Mouse (Mus musculus) heart, embryonic 12.5 days (tissue): ENCODE data around the gene Rmnd5b. TPM values are rescaled to one million over a fixed set of nuclear protein-coding genes. Genes with fewer than 3 reads are reported as not detected.

ENCODE experiments used
- ATAC-seq: fragments of 200-750 bp; cut with Nextera tagmentation; 2 replicates; pipeline ENCODE4 v1.8.0; 2017; ENCODE audit warnings: moderate TSS enrichment, moderate library complexity; ENCODE audit not compliant: insufficient number of reproducible peaks, low FRiP score
- H3K27ac ChIP-seq: fragments of 300-500 bp; sonication (generic); 2 replicates; pipeline ENCODE4 v1.5.1; 2016; ENCODE audit warnings: mild to moderate bottlenecking, moderate library complexity; ENCODE audit not compliant: poor library complexity, severe bottlenecking
- H3K27me3 ChIP-seq: fragments of 300-500 bp; sonication (generic); replicated peaks from 2 replicates; pipeline ENCODE4 v1.6.1; 2016; ENCODE audit warnings: mild to moderate bottlenecking, moderate library complexity
- H3K36me3 ChIP-seq: fragments of 300-500 bp; sonication (generic); 2 replicates; pipeline ENCODE4 v1.6.1; 2016; ENCODE audit warnings: mild to moderate bottlenecking, moderate library complexity
- H3K4me1 ChIP-seq: fragments of 300-500 bp; sonication (generic); replicated peaks from 2 replicates; pipeline ENCODE4 v1.6.1; 2016; ENCODE audit warnings: mild to moderate bottlenecking
- H3K4me2 ChIP-seq: fragments of 300-500 bp; sonication (generic); 2 replicates; pipeline ENCODE4 v1.6.1; 2016; ENCODE audit warnings: mild to moderate bottlenecking, moderate library complexity
- H3K4me3 ChIP-seq: fragments of 300-500 bp; sonication (generic); 2 replicates; pipeline ENCODE4 v1.5.1; 2016; ENCODE audit warnings: mild to moderate bottlenecking
- H3K9ac ChIP-seq: fragments of 300-500 bp; sonication (generic); 2 replicates; pipeline ENCODE4 v1.6.1; 2016; ENCODE audit warnings: mild to moderate bottlenecking, moderate library complexity
- H3K9me3 ChIP-seq: fragments of 300-500 bp; sonication (generic); replicated peaks from 2 replicates; pipeline ENCODE4 v1.6.1; 2016; ENCODE audit warnings: mild to moderate bottlenecking, moderate library complexity
- WGBS: fragments of 180-500 bp; shearing (Covaris S2); methylation state at CpG from one replicate; pipeline ENCODE4 v1.1.7; 2016; 5-methylcytosine and 5-hydroxymethylcytosine counted together
- polyA plus RNA-seq: library from polyadenylated mRNA; unstranded; fragments of >200 nt; fragmentation: Nextera tagmentation; extraction: Ambion mirVana; gene quantifications from 2 replicates; pipeline ENCODE4 v1.2.1, GENCODE M21; 2016

The Rmnd5b gene
- polyA plus RNA-seq, 1 experiment from 2014 or later, result 28.5 TPM

DNA sequence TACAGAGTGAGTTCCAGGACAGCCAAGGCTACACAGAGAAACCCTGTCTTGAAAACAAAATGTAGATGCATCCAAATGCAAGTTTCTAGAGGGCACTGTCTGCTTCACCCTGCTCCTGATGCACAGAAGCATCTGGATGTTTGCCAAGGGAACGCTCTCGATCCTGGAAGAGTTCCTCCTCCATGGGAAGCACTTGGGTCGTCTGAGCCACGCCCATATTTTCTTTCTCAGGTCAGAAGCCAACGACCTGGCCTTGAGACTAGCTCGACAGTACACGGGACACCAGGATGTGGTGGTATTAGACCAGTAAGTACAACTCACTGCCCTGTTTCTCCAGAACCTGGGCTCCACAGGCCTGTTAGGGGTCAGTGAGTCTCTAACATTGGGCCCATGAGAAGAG is 44.5 kb downstream of the Rmnd5b start:
- Histone ChIP-seq H3K4me3 (no peak overlapping the region), H3K9me3 (0 out of 2 replicates have a peak, but pooled peaks cover 6% of the 10 kb centered on the region), H3K9ac (no peak overlapping the region), H3K27me3 (no peaks in the 10 kb centered on the region), H3K4me2 (no peak overlapping the region), H3K36me3 (peaks cover 99% of the 10 kb centered on the region), H3K27ac (no peak overlapping the region), H3K4me1 (no peaks in the 10 kb centered on the region)
- no peak for ATAC-seq
- WGBS, result 68% methylated on average over 7 of the region's 7 CpGs

DNA sequence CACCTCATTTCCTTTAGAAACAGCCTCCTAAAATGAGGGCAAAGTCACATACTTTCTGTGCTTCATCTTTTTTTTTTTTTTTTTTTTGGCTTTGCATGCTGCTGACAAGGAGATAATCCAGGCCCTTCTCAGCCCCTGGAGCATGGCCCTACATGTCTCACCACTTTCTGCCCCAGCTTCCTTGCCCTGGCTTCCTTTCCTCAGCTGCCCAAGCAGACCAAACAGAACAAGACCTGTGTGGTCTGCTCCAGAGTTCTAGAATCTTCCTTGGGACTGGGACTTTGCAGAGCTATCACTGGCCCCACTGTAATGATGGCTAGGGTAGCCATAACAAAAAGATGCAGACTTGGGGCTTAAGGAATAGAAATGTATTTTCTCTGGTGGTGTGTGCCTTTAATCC is 45.7 kb downstream of the Rmnd5b start:
- Histone ChIP-seq H3K4me1 (peaks cover 10% of the 10 kb centered on the region), H3K9ac (no peak overlapping the region), H3K27ac (no peak overlapping the region), H3K4me2 (no peak overlapping the region), H3K36me3 (peaks cover 88% of the 10 kb centered on the region), H3K9me3 (0 out of 2 replicates have a peak, but pooled peaks cover 6% of the 10 kb centered on the region), H3K4me3 (no peak overlapping the region), H3K27me3 (no peaks in the 10 kb centered on the region)
- ATAC-seq, result no peak

DNA sequence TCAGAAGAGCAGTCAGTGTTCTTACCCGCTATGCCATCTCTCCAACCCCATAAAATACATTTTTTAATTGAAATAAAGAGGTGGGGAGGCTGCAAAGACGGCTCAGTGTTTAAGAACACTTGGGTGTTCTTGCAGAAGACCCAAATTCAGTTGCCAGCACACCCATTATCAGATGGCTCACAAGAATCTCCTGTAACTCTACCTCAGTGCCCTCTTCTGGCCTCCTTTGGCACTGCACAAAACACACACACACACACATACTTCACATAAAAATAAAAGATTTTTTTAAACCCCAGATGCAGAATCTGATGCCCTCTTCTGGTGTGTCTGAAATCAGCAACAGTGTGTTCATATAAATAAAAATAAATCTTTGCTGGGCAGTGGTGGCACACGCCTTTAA is 46.9 kb downstream of the Rmnd5b start:
- no peak for ATAC-seq
- H3K4me1 ChIP-seq, result peaks cover 13% of the 10 kb centered on the region
- WGBS, result 95% methylated on average over 3 of the region's 3 CpGs
- peaks cover 76% of the 10 kb centered on the region for H3K36me3 ChIP-seq
- no peak overlapping the region for H3K9ac ChIP-seq
- no peaks in the 10 kb centered on the region for H3K27me3 ChIP-seq
- no peak overlapping the region for H3K27ac ChIP-seq
- H3K9me3 ChIP-seq, result 0 out of 2 replicates have a peak, but pooled peaks cover 6% of the 10 kb centered on the region
- H3K4me3 ChIP-seq, result no peak overlapping the region
- no peak overlapping the region for H3K4me2 ChIP-seq

DNA sequence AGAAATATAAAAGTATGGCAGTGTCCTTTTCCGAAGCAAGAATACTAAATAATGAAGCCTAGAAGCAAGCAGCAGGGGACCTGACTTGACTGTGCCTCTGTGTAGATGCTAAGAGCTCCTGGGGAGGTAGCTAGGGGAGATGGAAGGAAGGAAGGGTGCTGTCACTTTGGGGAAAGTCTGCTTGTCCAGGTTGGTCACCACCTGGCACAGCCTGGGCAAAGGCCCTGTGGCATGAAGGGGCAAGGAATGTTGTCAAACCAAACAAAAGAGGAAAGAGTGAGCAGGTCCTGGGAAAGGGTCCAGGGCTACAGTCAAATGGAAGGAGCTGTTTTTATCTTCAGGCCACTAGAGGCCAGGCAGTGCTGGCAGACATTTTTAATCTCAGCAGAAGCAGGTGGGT is 48.6 kb downstream of the Rmnd5b start:
- H3K27me3 ChIP-seq, result no peaks in the 10 kb centered on the region
- no peak overlapping the region for H3K4me3 ChIP-seq
- H3K36me3 ChIP-seq, result peaks cover 59% of the 10 kb centered on the region
- ATAC-seq, result no peak
- WGBS, result 91% methylated on average over 1 of the region's 1 CpGs
- no peak overlapping the region for H3K27ac ChIP-seq
- H3K4me1 ChIP-seq, result peaks cover 14% of the 10 kb centered on the region
- H3K4me2 ChIP-seq, result no peak overlapping the region
- no peak overlapping the region for H3K9ac ChIP-seq
- 0 out of 2 replicates have a peak, but pooled peaks cover 6% of the 10 kb centered on the region for H3K9me3 ChIP-seq

DNA sequence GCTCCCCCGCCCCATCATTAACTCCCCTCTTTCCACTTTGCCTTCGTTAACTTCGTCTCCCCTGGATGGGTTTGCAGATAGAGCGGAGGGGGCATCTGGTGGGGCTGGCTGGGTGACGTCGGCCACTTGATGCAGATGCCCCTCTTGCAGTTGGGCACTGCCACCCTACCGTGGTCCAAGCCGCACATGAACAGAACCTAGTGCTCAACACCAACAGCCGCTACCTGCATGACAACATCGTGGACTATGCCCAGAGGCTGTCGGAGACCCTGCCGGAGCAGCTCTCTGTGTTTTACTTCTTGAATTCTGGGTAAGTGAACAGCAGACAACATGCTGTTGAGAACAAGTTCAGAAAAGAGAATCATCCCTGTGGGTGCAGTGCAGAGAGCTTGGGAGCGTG is 49.3 kb downstream of the Rmnd5b start:
- no peak overlapping the region for H3K4me3 ChIP-seq
- no peak overlapping the region for H3K27ac ChIP-seq
- 93% methylated on average over 13 of the region's 13 CpGs for WGBS
- no peak overlapping the region for H3K4me2 ChIP-seq
- H3K9ac ChIP-seq, result no peak overlapping the region
- peaks cover 53% of the 10 kb centered on the region for H3K36me3 ChIP-seq
- ATAC-seq, result no peak
- no peaks in the 10 kb centered on the region for H3K27me3 ChIP-seq
- peaks cover 14% of the 10 kb centered on the region for H3K4me1 ChIP-seq
- H3K9me3 ChIP-seq, result 0 out of 2 replicates have a peak, but pooled peaks cover 6% of the 10 kb centered on the region

DNA sequence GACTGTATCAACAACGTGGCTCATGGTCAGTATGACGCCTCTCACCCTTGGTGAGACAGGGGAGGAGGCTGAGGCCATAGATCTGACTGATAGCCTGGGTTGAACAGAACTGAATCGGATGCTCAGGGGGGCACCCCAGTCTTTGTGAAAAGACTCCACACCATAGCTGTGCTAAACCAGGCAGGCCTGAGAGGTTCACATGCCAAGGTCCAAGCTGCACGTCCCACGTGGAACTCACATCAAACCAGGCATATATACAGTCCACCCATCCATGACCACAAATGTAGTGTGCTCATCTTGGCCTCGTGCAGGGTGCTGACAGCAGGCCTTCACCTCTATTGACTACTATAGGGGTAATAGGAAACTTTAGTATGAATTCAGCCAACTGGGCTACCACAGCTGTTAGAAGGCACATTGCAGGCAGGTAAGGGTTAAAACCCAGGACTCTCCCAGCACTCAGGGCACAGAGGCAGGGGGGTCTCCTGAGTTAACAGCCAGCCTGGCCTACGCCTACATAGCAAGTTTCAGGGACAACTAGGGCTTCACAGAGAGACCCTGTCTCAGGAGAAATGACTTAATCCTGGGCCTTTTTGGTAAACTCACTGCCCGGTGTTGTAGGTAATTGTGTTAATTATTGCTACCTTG is 50.0 kb downstream of the Rmnd5b start:
- no peaks in the 10 kb centered on the region for H3K27me3 ChIP-seq
- H3K4me2 ChIP-seq, result peak overlapping the region; percentile 89
- peak overlapping the region; percentile 81 for H3K4me3 ChIP-seq
- 61% methylated on average over 8 of the region's 8 CpGs for WGBS
- no peak for ATAC-seq
- H3K4me1 ChIP-seq, result peaks cover 14% of the 10 kb centered on the region
- H3K27ac ChIP-seq, result peak overlapping the region; percentile 96
- 0 out of 2 replicates have a peak, but pooled peaks cover 6% of the 10 kb centered on the region for H3K9me3 ChIP-seq
- peak overlapping the region; percentile 92 for H3K9ac ChIP-seq
- H3K36me3 ChIP-seq, result peaks cover 46% of the 10 kb centered on the region

DNA sequence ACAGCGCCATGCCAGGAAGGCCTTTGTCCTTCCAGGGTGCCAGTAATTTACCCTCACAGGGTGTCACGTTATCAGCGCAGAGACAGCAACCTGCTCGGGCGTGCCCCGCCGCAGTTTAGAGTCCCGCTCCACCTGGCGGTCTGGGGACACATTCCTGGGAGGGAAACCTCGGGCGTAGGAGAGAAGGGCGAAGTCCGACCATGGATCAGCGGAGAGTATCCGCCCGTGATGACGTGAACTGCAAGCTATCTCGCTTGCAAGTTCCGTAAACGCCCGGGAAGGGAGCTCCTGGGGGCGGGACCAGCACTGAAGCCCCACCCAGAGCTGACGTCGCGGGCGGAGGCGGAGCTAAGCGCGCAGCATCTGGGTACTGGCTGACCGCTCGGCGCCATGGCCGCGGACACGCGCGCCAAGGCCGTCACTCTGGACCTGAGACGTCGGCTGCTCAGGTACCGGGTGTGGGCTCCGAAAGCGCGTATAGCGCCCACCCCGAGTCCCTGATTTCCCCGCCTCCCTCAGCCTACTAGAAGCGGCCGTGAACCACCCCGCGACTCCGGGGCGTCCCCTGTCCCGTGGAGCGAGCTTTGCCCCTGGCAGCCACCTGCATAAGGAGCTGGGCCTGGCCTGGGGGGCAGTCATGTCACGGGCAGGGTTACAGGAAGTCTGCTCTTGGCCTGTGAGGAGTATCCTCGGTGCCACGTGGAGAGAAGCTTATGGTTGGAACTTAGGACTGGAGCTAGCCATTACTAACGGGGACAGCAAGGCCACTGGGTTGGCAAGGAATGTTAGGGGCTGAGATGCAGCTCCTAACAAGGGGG is 51.1 kb downstream of the Rmnd5b start, which contains the start of gene Phykpl:
Gene Phykpl, plus strand, starts transcription at position 327 of the 818 bp plus-strand sequence.
- Histone ChIP-seq H3K27me3 (no peaks in the 10 kb centered on the region), H3K4me3 (peak within 1 kb of the TSS; percentile 81), H3K9ac (peak within 1 kb of the TSS; percentile 92), H3K36me3 (peaks cover 36% of the 10 kb centered on the region), H3K9me3 (0 out of 2 replicates have a peak, but pooled peaks cover 6% of the 10 kb centered on the region), H3K4me1 (peaks cover 14% of the 10 kb centered on the region), H3K4me2 (peak within 1 kb of the TSS; percentile 89), H3K27ac (peak within 1 kb of the TSS; percentile 96)
- ATAC-seq, result peak; percentile 95
- under 1% methylated on average over 59 of the region's 59 CpGs for WGBS

DNA sequence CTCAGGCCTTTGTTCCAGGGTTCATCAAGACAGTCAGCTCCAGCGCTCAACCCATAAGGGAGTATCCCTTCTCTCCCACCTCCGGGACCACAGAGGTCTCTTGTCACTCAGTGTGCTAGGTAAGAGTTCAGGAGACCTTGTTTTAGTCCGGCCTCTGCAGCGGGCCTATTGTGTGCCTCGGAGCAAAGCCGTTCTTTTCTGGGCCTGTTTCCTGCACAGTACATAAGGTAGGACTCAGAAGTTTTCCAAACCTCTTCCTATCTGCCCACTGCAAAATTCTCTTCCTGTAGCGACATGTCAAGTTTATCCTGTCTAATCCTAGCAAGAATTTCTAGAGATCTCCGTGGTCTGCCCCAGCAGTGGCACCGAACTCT is 51.7 kb downstream of the Rmnd5b start:
- Histone ChIP-seq H3K27ac (peak overlapping the region; percentile 96), H3K4me3 (peak overlapping the region; percentile 81), H3K4me2 (peak overlapping the region; percentile 89), H3K9me3 (0 out of 2 replicates have a peak, but pooled peaks cover 4% of the 10 kb centered on the region), H3K9ac (peak overlapping the region; percentile 83), H3K36me3 (peaks cover 30% of the 10 kb centered on the region), H3K4me1 (peaks cover 14% of the 10 kb centered on the region), H3K27me3 (no peaks in the 10 kb centered on the region)
- peak; percentile 6 for ATAC-seq
- 17% methylated on average over 9 of the region's 9 CpGs for WGBS

DNA sequence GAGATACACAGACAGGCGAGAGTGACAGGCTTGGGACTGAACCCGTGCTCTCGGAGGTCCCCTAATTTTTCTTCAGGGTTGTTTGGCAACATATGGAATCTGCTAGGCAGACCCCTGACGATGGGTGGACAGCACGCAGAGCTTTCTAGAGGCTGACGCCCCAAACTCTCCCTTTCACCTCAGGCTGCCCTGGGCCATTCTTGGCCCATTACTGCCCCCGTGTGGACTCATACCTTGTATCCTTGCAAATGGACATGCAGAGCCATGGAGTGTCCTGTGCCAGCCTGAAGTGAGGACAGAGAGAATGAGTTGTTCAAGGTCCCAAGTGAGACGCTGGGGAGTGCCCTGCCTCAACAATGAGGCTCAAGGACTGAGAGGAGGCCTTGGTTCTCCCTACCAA is 53.0 kb downstream of the Rmnd5b start:
- H3K9me3 ChIP-seq, result no peaks in the 10 kb centered on the region
- H3K4me3 ChIP-seq, result no peak overlapping the region
- no peak overlapping the region for H3K27ac ChIP-seq
- H3K36me3 ChIP-seq, result peaks cover 16% of the 10 kb centered on the region
- ATAC-seq, result no peak
- peaks cover 14% of the 10 kb centered on the region for H3K4me1 ChIP-seq
- H3K4me2 ChIP-seq, result no peak overlapping the region
- H3K9ac ChIP-seq, result no peak overlapping the region
- WGBS, result 24% methylated on average over 8 of the region's 8 CpGs
- H3K27me3 ChIP-seq, result no peaks in the 10 kb centered on the region

DNA sequence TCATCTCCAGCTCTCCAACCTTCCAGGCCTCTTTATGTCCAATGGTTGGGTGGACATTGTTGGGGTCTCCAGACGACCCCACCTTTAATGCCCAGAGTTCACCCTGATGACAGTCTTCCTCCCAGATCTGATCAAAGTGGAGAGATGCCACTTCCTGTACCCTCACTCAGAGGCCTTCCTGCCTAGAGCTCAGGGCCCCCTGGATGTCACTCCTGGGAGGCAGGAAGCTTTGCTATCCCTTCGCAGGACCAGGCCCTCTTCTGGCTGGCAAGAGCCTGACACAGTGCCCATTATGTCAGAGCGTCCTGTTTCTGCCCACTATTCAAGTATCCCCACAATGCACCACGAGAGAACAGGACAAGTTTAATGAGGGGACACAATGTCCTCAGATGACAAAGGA is 56.7 kb downstream of the Rmnd5b start:
- Histone ChIP-seq H3K27ac (no peak overlapping the region), H3K9ac (no peak overlapping the region), H3K9me3 (no peaks in the 10 kb centered on the region), H3K36me3 (no peaks in the 10 kb centered on the region), H3K4me3 (no peak overlapping the region), H3K4me2 (no peak overlapping the region), H3K4me1 (peaks cover 6% of the 10 kb centered on the region; the same call in 1 of the 2 replicates), H3K27me3 (no peaks in the 10 kb centered on the region)
- ATAC-seq, result no peak
- 64% methylated on average over 4 of the region's 4 CpGs for WGBS

DNA sequence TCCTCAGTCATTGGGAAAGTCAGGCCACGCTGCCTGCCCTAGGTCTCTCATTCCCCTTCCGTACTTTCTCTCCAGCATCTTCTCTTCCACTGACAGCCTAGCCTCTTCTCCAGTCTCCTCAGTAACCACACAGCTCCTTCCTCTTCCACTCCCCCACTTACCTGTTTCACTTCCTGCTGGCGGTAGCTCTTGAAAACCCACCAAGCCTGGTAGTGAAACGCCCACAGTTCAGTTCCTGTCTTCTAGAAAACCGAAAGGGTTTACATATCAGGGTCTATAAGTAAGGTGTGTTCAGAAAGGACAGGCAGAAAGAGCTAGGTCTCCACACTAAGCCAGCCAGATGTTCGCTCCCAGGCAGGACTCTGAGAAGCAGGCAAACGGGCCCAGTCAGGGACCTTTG is 58.1 kb downstream of the Rmnd5b start:
- H3K9me3 ChIP-seq, result no peaks in the 10 kb centered on the region
- H3K4me3 ChIP-seq, result no peak overlapping the region
- H3K4me1 ChIP-seq, result 0 out of 2 replicates have a peak, but pooled peaks cover 3% of the 10 kb centered on the region
- no peak for ATAC-seq
- H3K27me3 ChIP-seq, result no peaks in the 10 kb centered on the region
- H3K27ac ChIP-seq, result no peak overlapping the region
- whole genome bisulfite sequencing, result 80% methylated on average over 7 of the region's 7 CpGs
- H3K4me2 ChIP-seq, result no peak overlapping the region
- no peaks in the 10 kb centered on the region for H3K36me3 ChIP-seq
- H3K9ac ChIP-seq, result no peak overlapping the region
